Mouse (Mus musculus) heart, postnatal 0 days (tissue): Measurements from ENCODE around the gene Dab1.

Source experiments
- CTCF ChIP-seq: IDR thresholded peaks from 2 replicates; pipeline ENCODE4 v1.5.1; 2016; ENCODE audit warnings: antibody characterized with exemption, control low read depth, low read depth
- EP300 ChIP-seq: IDR thresholded peaks from 2 replicates; pipeline ENCODE4 v1.6.1; 2016; ENCODE audit warnings: antibody characterized with exemption, low read depth

GRCm38 (mm10) chr4:104570523-104570922, 951.4 kb downstream of the Dab1 start:
- peak; percentile 9; the same call in 1 of the 2 replicates for TF ChIP-seq CTCF
- TF ChIP-seq EP300: no peak
